Mouse (Mus musculus): ENCODE data around the gene Prkd2.

Prkd2 gene

GRCm38 (mm10) chr7:16826571-16826970 is 16.1 kb upstream of the Prkd2 start:
- no peak for DNase-seq (ENCODE audit: low read depth, low spot score)

DNA sequence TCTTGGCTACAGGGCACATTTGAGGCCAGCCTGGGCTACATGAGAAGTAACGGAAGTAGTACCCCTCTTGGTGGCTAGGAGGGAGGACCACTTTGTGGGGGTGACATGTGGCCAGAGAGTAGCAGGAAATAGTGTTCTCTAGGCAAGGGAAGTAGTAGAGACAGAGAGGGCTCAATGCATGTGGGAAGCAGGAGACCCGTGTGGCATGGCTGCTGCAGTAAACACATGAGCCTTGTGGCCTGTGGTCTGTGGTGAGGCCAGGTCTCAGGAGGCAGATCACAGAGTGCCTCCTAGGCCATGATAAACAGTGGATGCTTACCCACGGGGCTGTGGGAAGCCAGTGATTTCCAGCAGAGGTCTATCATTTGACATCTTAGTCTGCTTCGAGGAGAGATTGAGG is 15.4 kb upstream of the Prkd2 start:
- DNase-seq (ENCODE audit: low read depth, low spot score): no peak

DNA sequence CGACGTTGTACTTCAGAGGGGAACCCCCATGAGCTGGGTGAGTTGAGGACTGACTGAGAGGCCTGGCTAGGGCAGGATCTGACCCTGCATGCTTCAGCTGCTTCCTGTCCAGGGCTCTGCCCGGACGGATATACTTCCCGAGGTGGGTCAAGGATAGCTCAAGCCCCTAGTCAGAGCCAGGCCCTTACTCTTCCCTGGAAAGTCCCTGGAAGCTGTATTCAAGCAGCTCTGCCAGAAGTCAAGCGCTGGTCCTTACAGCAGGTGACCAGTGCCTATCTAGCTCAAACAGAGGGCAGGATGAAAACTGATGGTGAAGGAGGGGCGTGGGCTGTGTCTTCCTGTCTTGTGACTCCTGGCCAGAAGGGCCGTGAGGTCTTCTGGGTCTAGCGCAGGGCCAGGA is 12.3 kb upstream of the Prkd2 start:
- no peak for DNase-seq (ENCODE audit: low read depth, low spot score)

DNA sequence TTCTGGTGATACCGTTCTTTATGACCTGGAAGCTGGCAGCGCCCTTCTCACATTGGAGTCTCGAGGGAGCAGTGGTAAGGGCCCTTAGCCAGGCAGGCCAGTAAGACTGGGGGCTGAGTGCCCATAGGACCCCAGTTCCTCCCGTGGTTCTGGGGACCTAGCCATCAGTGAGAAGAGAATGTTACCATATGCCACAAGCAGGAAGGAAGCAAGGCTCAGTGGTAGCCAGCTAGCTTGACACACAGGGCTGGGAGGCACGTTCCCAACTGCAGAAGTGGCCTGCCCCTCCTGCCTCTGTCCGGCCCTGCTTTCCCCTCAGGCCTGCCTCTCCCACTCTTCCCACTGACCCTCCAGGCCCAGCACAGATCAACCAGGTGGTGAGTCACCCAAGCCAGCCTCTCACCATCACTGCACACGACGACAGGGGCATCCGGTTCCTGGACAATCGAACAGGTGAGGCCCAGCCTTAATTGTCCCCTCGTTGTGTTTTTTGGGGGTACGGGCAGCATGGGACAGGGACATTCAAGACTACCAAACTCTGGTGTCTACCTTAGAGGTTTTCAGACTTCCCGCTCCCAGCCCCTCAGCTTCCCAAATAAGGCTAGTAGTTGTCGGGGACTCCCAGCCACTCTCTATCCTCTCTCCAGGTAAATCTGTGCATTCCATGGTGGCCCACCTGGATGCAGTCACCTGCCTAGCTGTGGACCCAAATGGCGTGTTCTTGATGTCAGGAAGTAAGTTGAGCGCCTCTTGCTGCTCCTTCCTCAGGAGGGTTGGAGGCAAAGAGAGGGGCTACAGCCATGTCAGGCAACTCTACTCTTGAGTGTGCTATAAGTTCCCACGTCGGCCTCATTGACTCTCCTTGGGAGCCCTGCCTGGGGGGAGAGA is 4.5 kb upstream of the Prkd2 start:
- DNase-seq (ENCODE audit: low read depth, low spot score): no peak

DNA sequence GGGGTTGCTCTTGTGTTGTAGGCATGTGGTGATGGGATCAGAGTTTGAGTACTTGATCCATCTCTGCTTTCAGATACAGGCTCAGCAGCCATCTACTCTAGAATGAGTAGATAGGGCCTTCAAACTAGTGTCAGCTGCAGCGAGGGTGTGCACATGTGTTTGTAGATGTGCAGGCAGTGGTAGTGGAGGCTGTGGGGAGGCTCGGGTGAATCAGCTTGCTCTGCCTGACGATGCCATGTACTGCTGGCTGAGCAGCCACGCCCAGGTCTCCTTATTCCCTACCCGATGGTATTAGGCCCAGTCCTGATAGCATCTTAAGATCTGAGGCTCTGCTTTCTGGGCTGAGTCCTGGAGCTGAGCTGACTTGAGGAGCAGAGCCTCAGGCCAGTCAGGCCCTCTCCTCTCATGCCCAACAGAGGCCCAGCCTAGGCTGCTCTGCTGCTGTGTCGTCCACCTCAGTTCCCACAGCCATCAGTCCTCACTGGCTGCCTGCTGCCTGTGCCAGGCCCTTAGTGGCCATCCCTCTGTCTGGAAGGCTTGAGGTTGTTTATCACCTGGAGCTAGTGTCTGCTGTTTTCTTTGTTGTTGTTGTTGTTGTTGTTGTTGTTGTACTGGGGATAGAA is 3.8 kb upstream of the Prkd2 start:
- DNase-seq (ENCODE audit: low read depth, low spot score): no peak

DNA sequence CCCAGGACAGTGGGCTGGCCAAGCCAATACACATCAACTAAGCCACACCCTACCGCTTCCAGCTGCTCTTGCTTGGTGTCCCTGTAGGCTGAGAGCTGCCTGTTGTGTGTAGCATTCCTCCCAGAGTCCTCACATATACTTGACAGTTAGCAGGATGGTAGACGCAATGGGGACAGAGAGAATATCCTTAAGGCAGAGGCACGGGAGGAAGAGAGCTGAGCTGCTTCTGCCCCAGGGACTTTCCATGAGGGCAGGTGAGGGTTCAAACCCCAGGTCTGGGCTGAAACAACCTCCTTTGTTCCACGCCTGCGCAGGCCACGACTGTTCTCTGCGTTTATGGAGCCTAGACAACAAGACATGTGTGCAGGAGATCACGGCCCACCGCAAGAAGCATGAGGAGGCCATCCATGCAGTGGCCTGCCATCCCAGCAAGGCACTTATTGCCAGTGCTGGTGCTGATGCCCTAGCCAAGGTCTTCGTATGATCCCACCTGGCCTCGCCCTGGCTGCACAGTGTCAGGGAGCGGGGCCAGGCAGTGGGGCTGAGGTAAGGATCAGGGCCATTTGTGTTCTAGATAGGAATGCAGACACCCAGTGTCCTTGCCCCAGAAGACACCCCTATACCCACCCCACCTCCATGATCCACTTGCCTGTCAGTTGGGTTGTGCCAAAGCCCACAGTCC is 3.1 kb upstream of the Prkd2 start:
- DNase-seq (ENCODE audit: low read depth, low spot score): no peak

DNA sequence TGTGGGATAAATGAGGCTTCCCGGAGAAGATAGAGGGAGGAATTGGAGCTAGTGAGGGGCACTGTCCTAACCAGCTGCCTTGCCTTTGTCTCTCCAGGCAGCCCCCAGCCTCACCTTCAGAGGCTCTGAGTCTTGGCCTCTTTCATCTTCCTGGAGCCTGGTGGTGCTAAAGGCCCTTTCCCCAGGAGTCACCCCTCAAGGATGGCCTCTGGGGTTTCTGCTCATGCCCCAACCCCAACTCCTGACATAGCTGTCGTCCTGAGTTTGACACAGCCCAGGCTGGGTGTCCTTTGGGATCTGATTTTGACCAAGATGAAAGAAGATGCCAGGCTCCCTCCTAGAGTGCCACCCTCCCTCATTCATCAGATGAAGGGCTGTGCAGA is 2.6 kb upstream of the Prkd2 start:
- no peak for DNase-seq (ENCODE audit: low read depth, low spot score)

DNA sequence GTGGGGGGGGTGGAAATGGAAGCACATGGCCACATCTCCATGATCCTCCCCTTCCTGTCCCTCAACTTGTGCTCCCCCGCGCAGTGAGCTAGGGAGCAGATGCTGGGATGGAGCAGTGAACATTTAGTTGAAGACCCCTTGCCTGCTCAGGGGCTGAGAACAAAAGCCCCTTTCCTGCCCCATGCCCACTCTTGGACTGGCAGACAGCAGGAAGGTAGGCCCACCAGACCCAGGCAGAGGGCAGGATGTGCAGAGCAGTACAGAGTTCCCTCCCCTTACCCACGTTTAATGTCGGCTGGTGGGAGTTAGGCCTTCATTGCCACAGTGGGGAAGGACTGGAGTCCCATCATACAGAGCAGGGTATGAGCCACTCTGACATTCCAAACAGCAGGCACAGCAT is 1.6 kb upstream of the Prkd2 start:
- no peak for DNase-seq (ENCODE audit: low read depth, low spot score)

DNA sequence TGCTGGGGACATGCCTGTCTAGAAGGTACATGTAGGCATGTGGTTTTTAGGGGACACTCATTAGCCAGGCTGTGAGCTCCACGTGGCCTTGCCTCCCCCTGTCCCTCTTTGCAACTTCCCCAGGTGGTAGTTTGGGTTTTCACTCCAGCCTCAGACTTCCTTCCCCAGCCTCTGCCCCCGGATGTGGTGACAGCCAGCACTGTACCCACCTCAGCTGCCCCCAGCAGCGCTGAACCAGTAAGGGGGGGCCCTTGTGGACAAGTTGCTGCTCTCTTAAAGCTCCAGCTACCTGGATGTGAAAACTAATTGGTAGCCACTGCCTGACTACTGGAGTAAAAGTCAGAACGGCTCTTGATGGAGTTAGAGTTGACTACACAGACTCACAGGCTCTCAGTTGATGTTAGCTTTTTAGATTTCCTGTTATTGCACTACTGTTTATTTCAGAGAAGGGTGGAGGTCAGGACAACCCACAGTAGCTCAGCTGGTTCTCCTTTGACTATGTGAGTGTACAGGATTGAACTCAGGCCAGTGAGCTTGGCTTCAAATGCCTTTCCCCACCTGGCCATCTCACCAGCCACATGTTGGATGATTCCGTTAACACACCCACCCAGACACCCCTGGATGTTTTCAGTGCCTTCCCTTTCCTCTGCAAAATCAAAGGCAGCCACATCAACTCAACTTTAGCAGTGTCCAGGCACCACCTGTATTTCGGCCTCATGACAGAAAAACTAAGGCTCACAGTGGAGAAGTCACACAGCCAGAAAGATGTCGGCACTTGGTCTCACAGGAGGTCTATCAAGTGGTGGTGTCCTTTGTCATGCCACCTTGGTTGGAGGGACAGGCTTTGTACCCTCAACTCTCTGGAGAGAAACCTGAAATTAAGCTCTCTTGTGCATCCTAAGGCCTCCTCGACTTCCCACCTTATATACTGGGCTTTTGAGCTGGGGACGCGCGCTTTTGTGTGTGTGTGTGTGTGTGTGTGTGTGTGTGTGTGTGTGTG is 841 bp upstream of the Prkd2 start:
- no peak for DNase-seq (ENCODE audit: low read depth, low spot score)

GRCm38 (mm10) chr7:16843441-16844171 is 904 bp downstream of the Prkd2 start:
- no peak for DNase-seq (ENCODE audit: low read depth, low spot score)

GRCm38 (mm10) chr7:16844696-16845071 is 2.0 kb downstream of the Prkd2 start:
- no peak for DNase-seq (ENCODE audit: low read depth, low spot score)

DNA sequence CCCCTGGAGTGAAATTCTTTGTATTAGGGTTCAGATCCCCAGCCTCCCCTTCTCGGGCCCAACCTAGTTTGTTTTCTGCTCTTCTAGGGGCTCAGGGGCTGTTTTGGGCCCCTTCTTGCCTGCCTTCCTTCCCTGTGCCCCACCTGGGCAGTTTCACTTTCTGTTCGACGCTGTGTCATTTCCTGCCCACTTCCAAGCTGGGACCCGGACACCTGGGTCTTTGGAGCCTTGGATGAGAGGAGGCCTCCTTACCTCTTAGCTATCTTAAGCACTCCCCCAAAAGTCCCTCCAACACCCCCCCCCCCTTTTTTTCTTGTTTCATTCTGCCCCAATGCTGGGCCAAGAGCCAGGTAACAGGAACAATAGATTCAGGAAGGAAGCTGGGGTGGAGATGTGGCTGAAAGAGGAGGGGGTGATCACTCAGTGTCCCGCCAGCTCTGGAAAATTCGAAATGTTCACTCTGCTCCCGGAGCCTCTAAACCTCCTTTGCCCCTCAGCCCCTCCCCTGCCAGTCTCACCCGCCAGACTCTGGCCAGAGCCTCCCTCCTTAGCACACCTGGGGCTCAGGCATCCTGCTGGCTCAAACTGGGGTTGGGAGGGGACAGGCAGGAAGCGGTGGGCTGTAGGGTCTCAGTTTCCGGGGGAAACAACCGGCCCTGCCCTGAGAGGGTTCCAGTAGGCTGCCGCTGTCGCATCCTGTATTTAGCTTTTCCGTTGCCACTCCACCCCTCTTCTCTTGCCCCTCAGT is 2.5 kb downstream of the Prkd2 start:
- no peak for DNase-seq (ENCODE audit: low read depth, low spot score)

DNA sequence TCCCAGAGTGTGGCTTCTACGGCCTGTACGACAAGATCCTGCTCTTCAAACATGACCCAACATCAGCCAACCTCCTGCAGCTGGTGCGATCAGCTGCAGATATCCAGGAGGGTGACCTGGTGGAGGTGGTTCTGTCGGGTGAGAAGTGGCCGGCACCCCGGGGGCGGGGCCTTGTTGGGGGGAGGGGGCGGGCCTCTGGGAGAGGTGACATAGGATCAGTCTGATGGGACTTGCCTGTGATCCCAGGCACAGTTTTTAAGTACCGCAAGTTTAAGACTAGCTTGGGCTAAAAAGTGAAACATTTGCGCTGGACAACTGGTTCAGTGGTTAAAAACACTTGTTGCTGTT is 3.1 kb downstream of the Prkd2 start:
- DNase-seq (ENCODE audit: low read depth, low spot score): no peak

DNA sequence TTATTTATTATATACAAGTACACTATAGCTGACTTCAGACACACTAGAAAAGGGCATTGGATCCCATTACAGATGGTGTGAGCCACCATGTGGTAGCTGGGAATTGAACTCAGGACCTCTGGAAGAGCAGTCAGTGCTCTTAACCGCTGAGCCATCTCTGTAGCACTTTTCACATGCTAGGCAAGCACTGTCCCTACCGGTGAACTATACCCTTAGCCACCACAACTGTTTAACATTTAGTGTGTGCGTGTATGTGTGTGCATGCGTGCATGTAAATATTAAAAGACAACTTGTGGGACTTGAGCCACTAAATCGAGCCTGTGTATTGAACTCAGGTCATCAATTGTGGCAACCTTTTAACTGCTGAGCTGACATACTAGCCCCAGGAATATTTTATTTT is 4.1 kb downstream of the Prkd2 start:
- DNase-seq (ENCODE audit: low read depth, low spot score): no peak

GRCm38 (mm10) chr7:16847507-16847906 is 4.8 kb downstream of the Prkd2 start:
- no peak for DNase-seq (ENCODE audit: low read depth, low spot score)

- DNase-seq (ENCODE audit: low read depth, low spot score): no peak
Measured at GRCm38 (mm10) chr7:16848579-16848978, 5.9 kb downstream of the Prkd2 start.

- DNase-seq (ENCODE audit: low read depth, low spot score): no peak
Measured at GRCm38 (mm10) chr7:16851636-16852035, 8.9 kb downstream of the Prkd2 start.

- no peak for DNase-seq (ENCODE audit: low read depth, low spot score)
Measured at GRCm38 (mm10) chr7:16853302-16853831, 10.7 kb downstream of the Prkd2 start.

DNA sequence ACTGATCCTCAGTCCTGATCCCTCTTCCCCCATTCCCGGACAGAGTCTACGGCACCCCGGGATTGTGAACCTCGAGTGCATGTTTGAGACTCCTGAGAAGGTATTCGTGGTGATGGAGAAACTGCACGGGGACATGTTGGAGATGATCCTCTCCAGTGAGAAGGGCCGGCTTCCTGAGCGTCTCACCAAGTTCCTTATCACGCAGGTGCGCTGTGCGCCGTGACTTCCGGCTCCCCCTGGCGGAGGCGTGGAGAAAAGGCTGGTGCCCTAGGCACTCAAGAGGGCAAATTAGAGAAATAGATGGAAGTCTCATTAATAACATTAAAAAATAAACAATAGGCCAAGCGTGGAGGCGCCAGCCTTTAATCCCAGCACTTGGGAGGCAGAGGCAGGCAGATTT is 15.6 kb downstream of the Prkd2 start:
- DNase-seq (ENCODE audit: low read depth, low spot score): no peak

Measured in c-Kit-negative CD71-positive TER-119-positive erythroid progenitor cells, embryonic 14.5 days (primary cell).